In genomic region chr10:53470200-53470599, GRCm38 (mm10) we compare ENCODE assay signal across 9 mouse cellular contexts.
"Had no signal": no experiment of that assay in that cellular context is flagged by ENCODE, and none has a peak within 500 bp of the region (broad histone marks: within the 10 kb centered on the region; RNA-seq: fewer than 3 reads in every experiment).

No protein-coding gene starts in this region.

- DNase-seq: kidney, adult 18-20 months; kidney, adult 9 months; layer of hippocampus, adult 9-11 months; liver, embryonic 13.5 days; midbrain, embryonic 14.5 days; retina, postnatal 1 day; right cerebral cortex, postnatal 25 days; spleen, adult 18-20 months; thymus, postnatal 36 days had no signal
